Mouse (Mus musculus) G1E (cell line): ENCODE measurements around the gene Prelid3b. TPM values are rescaled to one million over a fixed set of nuclear protein-coding genes. Genes with fewer than 3 reads are reported as not detected.

Source experiments
- ATAC-seq: 2 replicates; pipeline ENCODE4 v1.8.0; 2016; ENCODE audit warnings: mild to moderate bottlenecking; ENCODE audit not compliant: insufficient number of reproducible peaks, poor library complexity, low FRiP score, severe bottlenecking; ENCODE audit errors: extremely low read depth
- DNase-seq: peaks from one replicate; pipeline ENCODE4 v3.0.0; 2012; ENCODE audit warnings: low spot score
- H3K27me3 ChIP-seq: 2 replicates; pipeline ENCODE4 v1.6.1; 2012; ENCODE audit warnings: mild to moderate bottlenecking, low read length, inconsistent platforms; ENCODE audit not compliant: insufficient read depth
- H3K36me3 ChIP-seq: replicated peaks from 2 replicates; pipeline ENCODE3; 2012; ENCODE audit warnings: mild to moderate bottlenecking, inconsistent platforms
- H3K4me1 ChIP-seq: 2 replicates; pipeline ENCODE4 v1.6.1; 2012; ENCODE audit warnings: low read depth, low read length, inconsistent platforms, mixed read lengths; ENCODE audit not compliant: insufficient read depth
- H3K4me3 ChIP-seq: 2 replicates; pipeline ENCODE4 v1.5.1; 2012; ENCODE audit warnings: low read depth, mild to moderate bottlenecking, inconsistent platforms, low read length, moderate library complexity, mixed read lengths
- H3K9me3 ChIP-seq: replicated peaks from 2 replicates; pipeline ENCODE4 v1.6.1; 2012; ENCODE audit warnings: inconsistent platforms
- CTCF ChIP-seq: IDR thresholded peaks from 2 replicates; pipeline ENCODE4 v1.5.1; 2012; ENCODE audit warnings: low read depth, low read length, inconsistent platforms, mixed read lengths
- GATA1 ChIP-seq: IDR thresholded peaks from 2 replicates; pipeline ENCODE4 v1.6.1; 2012; ENCODE audit warnings: borderline replicate concordance, low read length, inconsistent platforms, mixed read lengths
- GATA2 ChIP-seq: IDR thresholded peaks from 2 replicates; pipeline ENCODE4 v1.6.1; 2012; ENCODE audit warnings: low read depth, low read length, inconsistent platforms, borderline replicate concordance
- POLR2AphosphoS5 ChIP-seq: IDR thresholded peaks from 2 replicates; pipeline ENCODE4 v1.6.1; 2012; ENCODE audit warnings: low read depth, low read length, inconsistent platforms; ENCODE audit not compliant: insufficient replicate concordance
- TAL1 ChIP-seq: conservative IDR thresholded peaks from 2 replicates; pipeline ENCODE4 v1.6.1; 2012; ENCODE audit warnings: low read depth, low read length, inconsistent platforms, mixed read lengths
- polyA plus RNA-seq: library from polyadenylated mRNA; stranded (reverse); fragments of >175 nt; gene quantifications from 2 replicates; pipeline ENCODE4 v1.2.3, GENCODE M21; 2012
- total RNA-seq, 2 experiments: library from RNA; stranded (forward) in 1 of 2; stranded (reverse) in 1 of 2; fragments of 200-1000 nt in 1 of 2; fragments of >200 nt in 1 of 2; fragmentation: Nextera tagmentation in 1 of 2; gene quantifications; 2 replicates each; pipeline ENCODE4 v1.2.3; 2014 to 2017

Gene Prelid3b
- total RNA-seq (2014; fragmentation: Nextera tagmentation): 88.7 and 90.7 TPM in 2 replicates
- total RNA-seq (2017): 154 and 165 TPM in 2 replicates
- polyA plus RNA-seq: 32.0 and 57.8 TPM in 2 replicates

GRCm38 (mm10) chr2:174472818-174473549, at the start of gene Prelid3b:
Gene Prelid3b, minus strand, starts transcription at chr2:174473081.
- peak within 1 kb of the TSS; percentile 80 for H3K4me3 ChIP-seq
- ATAC-seq: peak; percentile 72
- H3K36me3 ChIP-seq: peaks cover 39% of the 10 kb centered on the region
- no peaks in the 10 kb centered on the region for H3K9me3 ChIP-seq
- peak; percentile 97 for DNase-seq
- TF ChIP-seq GATA2: no peak
- no peak for TF ChIP-seq TAL1
- TF ChIP-seq CTCF: no peak
- TF ChIP-seq GATA1: no peak
- TF ChIP-seq POLR2AphosphoS5: no peak
- peaks cover 54% of the 10 kb centered on the region for H3K4me1 ChIP-seq
- H3K27me3 ChIP-seq: peaks cover 4% of the 10 kb centered on the region; the same call in 1 of the 2 replicates

DNA sequence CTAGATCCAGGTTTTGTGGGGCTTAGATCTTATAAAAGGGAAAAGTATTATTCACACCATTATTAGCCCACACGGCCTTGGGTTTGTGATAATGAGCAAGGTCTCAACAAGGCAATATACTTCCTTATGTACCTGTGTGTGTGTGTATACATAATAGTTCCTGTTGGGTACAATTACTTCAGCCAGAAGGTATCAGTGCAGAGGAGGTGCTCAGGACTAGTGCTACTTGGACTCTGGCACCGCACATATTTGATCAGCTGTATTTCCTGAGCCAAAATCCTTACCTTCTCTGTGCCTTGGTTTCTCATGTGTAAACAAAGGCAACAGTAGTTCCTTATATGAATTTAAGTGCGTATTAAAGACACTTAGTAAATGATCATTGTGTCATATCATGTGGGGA, 49.3 kb upstream of the Prelid3b start:
- DNase-seq: no peak
- H3K36me3 ChIP-seq: no peaks in the 10 kb centered on the region
- no peak for ATAC-seq
- no peaks in the 10 kb centered on the region; the same call in 1 of the 2 replicates for H3K4me1 ChIP-seq
- H3K9me3 ChIP-seq: peaks cover 14% of the 10 kb centered on the region
- no peaks in the 10 kb centered on the region for H3K27me3 ChIP-seq
- H3K4me3 ChIP-seq: no peak overlapping the region
- TF ChIP-seq CTCF (no peak), POLR2AphosphoS5 (no peak), TAL1 (no peak), GATA1 (no peak), GATA2 (no peak)

DNA sequence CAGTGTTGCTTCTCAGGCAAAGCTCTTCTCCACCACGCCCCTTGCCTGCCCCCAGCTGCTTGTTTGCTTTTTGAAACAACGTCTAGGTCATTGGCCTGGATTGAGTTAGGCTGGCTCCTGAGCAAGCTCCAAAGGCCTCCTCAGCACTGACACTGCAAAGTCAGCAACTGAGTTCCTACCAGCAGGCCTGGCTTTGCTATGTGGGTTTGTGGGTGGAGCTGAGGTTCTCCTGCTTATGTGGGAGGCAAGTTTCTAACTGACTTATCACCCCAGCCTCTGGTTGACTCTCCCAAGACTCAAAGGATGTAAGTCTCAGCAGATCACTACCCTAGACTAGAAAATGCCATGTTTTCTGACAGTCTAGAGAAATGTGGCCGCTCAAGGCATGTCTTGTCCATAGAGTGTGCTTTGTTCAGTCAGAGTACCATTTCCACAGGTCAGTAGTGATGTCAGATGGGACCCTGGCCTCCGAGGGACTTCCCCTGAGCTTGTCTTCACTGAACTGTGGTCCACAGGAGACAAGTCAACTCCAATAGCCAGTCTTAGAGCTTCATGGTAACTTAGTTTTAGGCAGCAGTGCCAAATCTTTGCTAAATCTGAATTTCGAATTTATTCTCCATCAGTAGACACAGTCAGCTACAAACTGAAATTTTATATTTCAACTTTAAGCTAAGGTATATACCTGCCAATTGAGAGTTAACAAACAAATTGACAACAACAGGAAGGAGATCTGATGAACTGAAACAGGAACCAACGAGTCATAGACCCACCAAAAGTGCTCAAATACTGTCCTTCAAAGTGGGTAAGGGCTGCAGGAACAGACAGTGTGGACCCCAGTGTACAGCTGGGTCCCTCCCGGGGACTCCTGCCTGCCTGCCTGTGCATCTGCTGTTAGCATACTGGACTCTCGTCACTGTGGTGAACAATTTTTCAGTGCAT, 44.5 kb upstream of the Prelid3b start:
- TF ChIP-seq POLR2AphosphoS5: no peak
- TF ChIP-seq TAL1: no peak
- no peak for TF ChIP-seq CTCF
- no peak for TF ChIP-seq GATA2
- no peak for TF ChIP-seq GATA1
- H3K4me1 ChIP-seq: no peaks in the 10 kb centered on the region; the same call in 1 of the 2 replicates

DNA sequence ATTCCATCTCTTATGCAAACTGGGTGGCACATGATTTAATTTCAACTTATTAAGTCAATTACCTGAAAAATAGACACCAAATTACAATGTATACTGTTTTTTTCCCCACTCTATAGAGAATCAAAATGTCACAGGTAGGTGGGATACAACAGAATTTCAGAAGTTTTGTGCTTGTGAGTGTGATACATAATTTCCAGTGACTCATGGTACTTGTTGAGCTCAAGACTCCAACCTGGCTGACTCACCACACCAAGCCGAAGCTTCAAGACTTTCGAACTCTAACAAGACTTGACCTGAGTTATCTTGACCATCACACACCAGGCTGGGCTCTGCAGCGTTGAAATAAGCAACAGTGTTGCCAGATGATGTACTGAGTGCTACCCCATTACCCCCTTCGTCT, 42.0 kb upstream of the Prelid3b start:
- H3K4me1 ChIP-seq: no peaks in the 10 kb centered on the region; the same call in 1 of the 2 replicates
- H3K9me3 ChIP-seq: peaks cover 4% of the 10 kb centered on the region
- ATAC-seq (no peak), DNase-seq (no peak)
- no peak for TF ChIP-seq CTCF
- TF ChIP-seq POLR2AphosphoS5: no peak
- no peak for TF ChIP-seq GATA2
- no peak for TF ChIP-seq TAL1
- no peak for TF ChIP-seq GATA1
- no peaks in the 10 kb centered on the region for H3K27me3 ChIP-seq
- H3K36me3 ChIP-seq: no peaks in the 10 kb centered on the region
- H3K4me3 ChIP-seq: no peak overlapping the region

More for the DNA sequence above, 44.5 kb upstream of the Prelid3b start:
- no peak for ATAC-seq
- no peak for DNase-seq
- no peak overlapping the region for H3K4me3 ChIP-seq
- H3K27me3 ChIP-seq: no peaks in the 10 kb centered on the region
- no peaks in the 10 kb centered on the region for H3K36me3 ChIP-seq
- H3K9me3 ChIP-seq: peaks cover 11% of the 10 kb centered on the region

- DNase-seq (no peak), ATAC-seq (no peak)
- H3K4me3 ChIP-seq: no peak overlapping the region
- H3K36me3 ChIP-seq: no peaks in the 10 kb centered on the region
- H3K4me1 ChIP-seq: no peaks in the 10 kb centered on the region
- H3K9me3 ChIP-seq: 0 out of 2 replicates have a peak, but pooled peaks cover 2% of the 10 kb centered on the region
- TF ChIP-seq GATA2 (no peak), GATA1 (no peak), TAL1 (no peak), POLR2AphosphoS5 (no peak), CTCF (no peak)
- H3K27me3 ChIP-seq: no peaks in the 10 kb centered on the region
Observed at GRCm38 (mm10) chr2:174513827-174514226, 40.9 kb upstream of the Prelid3b start.
